ENCODE assay signal across 29 mouse cellular contexts in the genomic region with DNA sequence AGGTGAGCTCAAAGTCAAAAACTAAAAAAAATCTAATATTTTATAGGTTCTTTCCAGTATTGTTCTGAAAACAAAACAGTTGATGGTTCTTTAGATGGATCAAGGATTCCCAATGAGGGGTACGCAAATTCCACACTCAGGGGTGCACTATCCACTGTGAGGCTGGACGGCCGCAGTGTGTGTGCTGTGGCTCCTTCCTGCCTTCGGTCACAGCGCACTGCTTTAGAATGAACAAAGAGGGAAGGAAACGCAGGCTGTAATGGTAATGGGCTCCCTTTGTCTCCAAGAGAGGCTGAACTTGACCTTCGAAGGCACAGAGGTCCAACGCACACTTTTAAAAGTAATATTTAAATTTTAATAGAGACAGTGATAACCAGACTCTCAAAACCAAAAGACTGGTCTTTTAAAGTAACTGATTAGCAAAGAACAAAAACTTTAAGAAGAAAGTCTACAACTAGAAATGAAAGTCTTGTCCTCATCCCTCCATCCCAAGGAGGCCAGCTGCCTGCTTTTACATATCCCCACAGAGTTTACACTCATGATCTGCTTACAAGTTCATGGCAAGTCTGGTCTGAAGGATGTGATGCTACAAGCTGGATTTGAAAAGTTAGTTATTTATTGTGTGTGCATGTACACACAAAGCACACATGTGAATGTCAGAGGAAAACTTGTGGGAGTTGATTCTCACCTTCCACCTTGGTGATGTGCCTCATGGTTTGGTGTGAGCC. TPM values are rescaled to one million over a fixed set of nuclear protein-coding genes. Genes with fewer than 3 reads are reported as not detected.
DNase-seq lines count a peak whose midpoint lies in the region; ATAC-seq and TF ChIP-seq lines count a peak whose summit lies in the region.
"Had no signal": no experiment of that assay in that cellular context is flagged by ENCODE, and none has a peak within 500 bp of the region (broad histone marks: within the 10 kb centered on the region; RNA-seq: fewer than 3 reads in every experiment).

No protein-coding gene starts in this region.

- H3K27me3 ChIP-seq in hindbrain, embryonic 11.5 days (ENCODE audit: control insufficient read depth, insufficient read depth, low read length) = no peaks in the 10 kb centered on the region
- no peaks in the 10 kb centered on the region for H3K27me3 ChIP-seq in hindbrain, embryonic 13.5 days
- H3K27me3 ChIP-seq in thymus, adult 2 months (ENCODE audit: control insufficient read depth, insufficient read depth, low read length) = no peaks in the 10 kb centered on the region
- H3K27me3 ChIP-seq: embryonic facial prominence, embryonic 15.5 days; forebrain, embryonic 13.5 days; heart, embryonic 15.5 days; kidney, embryonic 15.5 days; neural tube, embryonic 13.5 days had no signal

- peak; percentile 7 for DNase-seq in hindbrain, embryonic 11.5 days (ENCODE audit: low spot score)
- no peak for DNase-seq in thymus, adult 2 months
- DNase-seq in thymus, postnatal 10 days (ENCODE audit: low spot score in 2 of 2) = no peak
- peak; percentile 39 for DNase-seq in T-cell, adult 2 months (ENCODE audit: low spot score)
- DNase-seq in heart, postnatal 10 days = no peak
- DNase-seq: adrenal gland, adult 2 months; B cell, adult 2 months; cerebellum, adult 2 months; cerebellum, postnatal 14 days; gastrocnemius, postnatal 10 days; heart, postnatal 36 days; kidney, adult 18-20 months; kidney, postnatal 25 days; liver; lung, adult 2 months; lung, postnatal 10 days; right cerebral cortex, postnatal 4 days had no signal

- no peaks in the 10 kb centered on the region for H3K9me3 ChIP-seq in hindbrain, embryonic 11.5 days (ENCODE audit: control insufficient read depth, low read length)
- H3K9me3 ChIP-seq in hindbrain, embryonic 13.5 days = no peaks in the 10 kb centered on the region
- H3K9me3 ChIP-seq: embryonic facial prominence, embryonic 15.5 days; forebrain, embryonic 13.5 days; heart, embryonic 10.5 days; heart, embryonic 15.5 days; kidney, embryonic 15.5 days; neural tube, embryonic 13.5 days had no signal

- H3K27ac ChIP-seq in hindbrain, embryonic 11.5 days (ENCODE audit: low read depth, low read length) = no peak overlapping the region
- H3K27ac ChIP-seq in hindbrain, embryonic 13.5 days = no peak overlapping the region
- H3K27ac ChIP-seq in thymus, adult 2 months (ENCODE audit: control insufficient read depth, insufficient read depth, low read length) = peak overlapping the region; percentile 88
- H3K27ac ChIP-seq: embryonic facial prominence, embryonic 15.5 days; forebrain, embryonic 13.5 days; heart, embryonic 10.5 days; heart, embryonic 15.5 days; kidney, embryonic 15.5 days; liver, embryonic 14.5 days; macrophage; neural tube, embryonic 13.5 days had no signal

- no peak; the same call in 1 of the 2 replicates for ATAC-seq in hindbrain, embryonic 11.5 days (ENCODE audit: low FRiP score)
- ATAC-seq in hindbrain, embryonic 13.5 days (ENCODE audit: low FRiP score) = no peak
- ATAC-seq: forebrain, embryonic 13.5 days; hindbrain, embryonic 16.5 days had no signal

- TF ChIP-seq CTCF in thymus, adult 2 months (IDR thresholded peaks at IDR 0.05; ENCODE audit: borderline replicate concordance, control insufficient read depth, extremely low read depth, insufficient read depth, low read length, poor library complexity) = no peak

- no peak overlapping the region for H3K9ac ChIP-seq in hindbrain, embryonic 11.5 days (ENCODE audit: low read depth, low read length)
- no peak overlapping the region for H3K9ac ChIP-seq in hindbrain, embryonic 13.5 days
- H3K9ac ChIP-seq: embryonic facial prominence, embryonic 15.5 days; forebrain, embryonic 13.5 days; heart, embryonic 15.5 days; kidney, embryonic 15.5 days; liver, embryonic 14.5 days; neural tube, embryonic 13.5 days had no signal

- TF ChIP-seq POLR2A in thymus, adult 2 months (IDR thresholded peaks at IDR 0.05; ENCODE audit: control insufficient read depth, extremely low read depth, insufficient read depth, low read length, poor library complexity) = no peak

- H3K4me3 ChIP-seq in hindbrain, embryonic 11.5 days (ENCODE audit: low read depth, low read length) = no peak overlapping the region
- H3K4me3 ChIP-seq in hindbrain, embryonic 13.5 days = no peak overlapping the region
- no peak overlapping the region for H3K4me3 ChIP-seq in thymus, adult 2 months (ENCODE audit: control insufficient read depth, insufficient read depth, low read length)
- H3K4me3 ChIP-seq: embryonic facial prominence, embryonic 15.5 days; forebrain, embryonic 13.5 days; heart, embryonic 10.5 days; heart, embryonic 15.5 days; kidney, embryonic 15.5 days; myocyte; neural tube, embryonic 13.5 days had no signal

- no peak overlapping the region for H3K4me2 ChIP-seq in hindbrain, embryonic 11.5 days (replicated peaks; ENCODE audit: low read depth, low read length)
- no peak overlapping the region for H3K4me2 ChIP-seq in hindbrain, embryonic 13.5 days
- H3K4me2 ChIP-seq: embryonic facial prominence, embryonic 15.5 days; forebrain, embryonic 13.5 days; heart, embryonic 15.5 days; kidney, embryonic 15.5 days; neural tube, embryonic 13.5 days had no signal

- 49% methylated on average over 8 of the region's 8 CpGs for WGBS in hindbrain, embryonic 11.5 days
- WGBS in hindbrain, embryonic 13.5 days = 45% methylated on average over 8 of the region's 8 CpGs
- WGBS in thymus, adult 2 months = 71% methylated on average over 8 of the region's 8 CpGs

- H3K36me3 ChIP-seq in hindbrain, embryonic 11.5 days (ENCODE audit: control insufficient read depth, insufficient read depth, low read length) = no peaks in the 10 kb centered on the region
- no peaks in the 10 kb centered on the region for H3K36me3 ChIP-seq in hindbrain, embryonic 13.5 days
- no peaks in the 10 kb centered on the region for H3K36me3 ChIP-seq in thymus, adult 2 months (ENCODE audit: control insufficient read depth, insufficient read depth, low read length)
- H3K36me3 ChIP-seq: embryonic facial prominence, embryonic 15.5 days; G1E; heart, embryonic 10.5 days; heart, embryonic 15.5 days; kidney, embryonic 15.5 days; neural tube, embryonic 13.5 days had no signal

- intact Hi-C loops in heart, postnatal 10 days (cut with DNase I) = no loop called here

- H3K4me1 ChIP-seq in hindbrain, embryonic 11.5 days (replicated peaks; ENCODE audit: control insufficient read depth, insufficient read depth, low read length) = no peaks in the 10 kb centered on the region
- H3K4me1 ChIP-seq in hindbrain, embryonic 13.5 days (replicated peaks) = no peaks in the 10 kb centered on the region
- peaks cover 39% of the 10 kb centered on the region for H3K4me1 ChIP-seq in thymus, adult 2 months (replicated peaks; ENCODE audit: control insufficient read depth, insufficient read depth, low read length)
- H3K4me1 ChIP-seq: embryonic facial prominence, embryonic 15.5 days; forebrain, embryonic 13.5 days; heart, embryonic 15.5 days; kidney, embryonic 15.5 days; neural tube, embryonic 13.5 days had no signal

RNA-seq across cellular contexts. Expression of a gene that starts 48.0 kb away (rescaled TPM):
- 29.5 and 32.0 TPM in 2 replicates for polyA plus RNA-seq in hindbrain, embryonic 11.5 days (2014; fragmentation: Nextera tagmentation; extraction: Ambion mirVana)
- 31.4 and 32.1 TPM in 2 replicates for polyA plus RNA-seq in hindbrain, embryonic 13.5 days (2015; fragmentation: Nextera tagmentation; extraction: Ambion mirVana)
- 873 and 1,043 TPM in 2 replicates for polyA plus RNA-seq in thymus, adult 2 months (2012; rRNA removed)
- total RNA-seq in heart, postnatal 10 days (2021) = 10 to 100 TPM; 28.9 to 35.1 TPM
- polyA plus RNA-seq: G1E had no signal

Comparison
In these comparisons a context has a peak if more than half of its experiments do, and no peak if none do; other contexts are left out.
1. DNase-seq: peak in hindbrain, embryonic 11.5 days (single experiment) and T-cell, adult 2 months (single experiment); none in thymus, adult 2 months (single experiment), thymus, postnatal 10 days (0 of 2) and heart, postnatal 10 days (0 of 2).
2. RNA of a gene that starts 48.0 kb away (polyA plus RNA-seq): 873 to 1,043 TPM in thymus, adult 2 months; 31.4 to 32.1 TPM in hindbrain, embryonic 13.5 days and 29.5 to 32.0 TPM in hindbrain, embryonic 11.5 days; every median in the first group is over 10 times any median in the second.